Mouse (Mus musculus) midbrain, embryonic 16.5 days (tissue): ENCODE results near the gene Aldh1a2. TPM values are rescaled to one million over a fixed set of nuclear protein-coding genes. Genes with fewer than 3 reads are reported as not detected.

Source experiments
- ATAC-seq: fragments of 200-750 bp; cut with Nextera tagmentation; 2 replicates; pipeline ENCODE4 v1.8.0; 2017; ENCODE audit warnings: moderate TSS enrichment
- H3K27ac ChIP-seq: fragments of 300-500 bp; sonication (generic); 2 replicates; pipeline ENCODE4 v1.5.1; 2014; ENCODE audit warnings: mild to moderate bottlenecking, low read length, mixed read lengths
- H3K27me3 ChIP-seq: fragments of 300-500 bp; sonication (generic); 2 replicates; pipeline ENCODE4 v1.6.1; 2014; ENCODE audit warnings: low read depth, low read length, mixed read lengths; ENCODE audit not compliant: control insufficient read depth, insufficient read depth
- H3K36me3 ChIP-seq: fragments of 300-500 bp; sonication (generic); 2 replicates; pipeline ENCODE4 v1.6.1; 2014; ENCODE audit warnings: mild to moderate bottlenecking, low read length, moderate library complexity, mixed read lengths; ENCODE audit not compliant: control insufficient read depth, insufficient read depth
- H3K4me1 ChIP-seq: fragments of 300-500 bp; sonication (generic); 2 replicates; pipeline ENCODE4 v1.6.1; 2014; ENCODE audit warnings: mild to moderate bottlenecking, low read length, mixed read lengths; ENCODE audit not compliant: control insufficient read depth, insufficient read depth
- H3K4me2 ChIP-seq: fragments of 300-500 bp; sonication (generic); 2 replicates; pipeline ENCODE4 v1.6.1; 2014; ENCODE audit warnings: mild to moderate bottlenecking, low read length, mixed read lengths
- H3K4me3 ChIP-seq: fragments of 300-500 bp; sonication (generic); 2 replicates; pipeline ENCODE4 v1.5.1; 2014; ENCODE audit warnings: low read depth, mild to moderate bottlenecking, low read length, moderate library complexity, mixed read lengths
- H3K9ac ChIP-seq: fragments of 300-500 bp; sonication (generic); 2 replicates; pipeline ENCODE4 v1.6.1; 2014; ENCODE audit warnings: low read depth, low read length, mixed read lengths
- H3K9me3 ChIP-seq: fragments of 300-500 bp; sonication (generic); replicated peaks from 2 replicates; pipeline ENCODE4 v1.6.1; 2014; ENCODE audit warnings: mild to moderate bottlenecking, low read length, mixed read lengths; ENCODE audit not compliant: control insufficient read depth, poor library complexity, severe bottlenecking
- WGBS: fragments of 180-500 bp; shearing (Covaris S2); extraction: QIAGEN DNeasy Blood & Tissue Kit; methylation state at CpG from one replicate; pipeline ENCODE4 v1.1.7; 2014; 5-methylcytosine and 5-hydroxymethylcytosine counted together
- polyA plus RNA-seq: library from polyadenylated mRNA; unstranded; fragments of >200 nt; fragmentation: Nextera tagmentation; extraction: Ambion mirVana; gene quantifications from 2 replicates; pipeline ENCODE4 v1.2.1, GENCODE M21; 2015

Gene Aldh1a2
- polyA plus RNA-seq, 1 experiment from 2014 or later: 20.0 TPM

DNA sequence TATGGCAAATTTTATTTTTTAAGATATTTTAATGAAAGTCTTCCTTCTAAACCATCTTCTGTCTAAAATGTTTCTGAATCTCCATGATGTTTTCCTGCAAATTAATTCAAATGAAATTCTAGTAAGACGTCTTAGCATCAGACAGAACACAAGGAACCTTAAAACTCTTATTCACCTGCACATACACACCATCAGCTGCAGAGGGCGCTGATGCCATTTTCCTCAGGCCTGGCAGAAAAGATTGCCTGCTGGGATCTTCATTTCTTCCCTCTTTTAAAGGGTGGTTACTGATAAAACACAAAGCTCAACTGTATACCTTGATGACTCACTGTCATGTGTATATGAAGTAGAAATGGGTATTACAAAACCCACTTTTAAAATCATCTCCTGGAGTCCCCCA lies 4.7 kb upstream of the Aldh1a2 start:
- H3K36me3 ChIP-seq: no peaks in the 10 kb centered on the region
- WGBS: 8% methylated on average over 2 of the region's 2 CpGs
- H3K4me3 ChIP-seq: no peak overlapping the region
- H3K4me1 ChIP-seq: peaks cover 3% of the 10 kb centered on the region
- no peak for ATAC-seq
- H3K9me3 ChIP-seq: no peaks in the 10 kb centered on the region
- H3K9ac ChIP-seq: no peak overlapping the region
- no peak overlapping the region for H3K4me2 ChIP-seq
- H3K27me3 ChIP-seq: peaks cover 22% of the 10 kb centered on the region
- no peak overlapping the region for H3K27ac ChIP-seq

DNA sequence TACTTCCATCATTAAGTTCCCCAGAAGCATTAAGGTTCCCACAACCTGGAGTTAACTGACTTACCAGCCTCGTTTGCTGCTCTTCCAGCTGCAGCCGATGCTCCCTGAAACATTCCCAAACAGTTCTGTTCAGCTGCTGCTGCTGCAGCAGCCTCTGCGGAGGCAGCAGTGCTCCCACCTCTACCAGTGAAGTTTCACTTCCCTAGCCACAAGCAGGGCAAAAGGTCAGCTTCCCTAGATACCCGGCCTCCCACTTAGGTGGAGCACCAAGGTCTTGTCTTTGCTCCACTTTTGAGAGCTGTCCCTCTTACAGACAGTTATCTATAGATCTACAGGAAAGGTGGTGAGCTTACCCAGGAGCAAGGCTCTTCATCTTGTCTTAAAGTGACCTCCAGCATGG lies 2.0 kb upstream of the Aldh1a2 start:
- Histone ChIP-seq H3K36me3 (no peaks in the 10 kb centered on the region), H3K9me3 (no peaks in the 10 kb centered on the region), H3K4me1 (peaks cover 3% of the 10 kb centered on the region), H3K27me3 (peaks cover 27% of the 10 kb centered on the region), H3K27ac (no peak overlapping the region), H3K4me2 (no peak overlapping the region), H3K9ac (no peak overlapping the region), H3K4me3 (no peak overlapping the region)
- no peak for ATAC-seq
- 34% methylated on average over 4 of the region's 4 CpGs for WGBS

- H3K4me3 ChIP-seq: peak overlapping the region; percentile 39
- peak; percentile 36; the same call in 1 of the 2 replicates for ATAC-seq
- no peak overlapping the region for H3K9ac ChIP-seq
- no peak overlapping the region for H3K27ac ChIP-seq
- H3K9me3 ChIP-seq: no peaks in the 10 kb centered on the region
- peaks cover 3% of the 10 kb centered on the region for H3K4me1 ChIP-seq
- H3K4me2 ChIP-seq: peak overlapping the region; percentile 64
- no peaks in the 10 kb centered on the region for H3K36me3 ChIP-seq
- WGBS: under 1% methylated on average over 57 of the region's 57 CpGs
- H3K27me3 ChIP-seq: peaks cover 33% of the 10 kb centered on the region
Observed at GRCm38 (mm10) chr9:71216036-71216995, 727 bp downstream of the Aldh1a2 start.

- no peak overlapping the region for H3K4me3 ChIP-seq
- H3K9me3 ChIP-seq: no peaks in the 10 kb centered on the region
- H3K4me2 ChIP-seq: no peak overlapping the region
- WGBS: 3% methylated on average over 20 of the region's 20 CpGs
- no peaks in the 10 kb centered on the region for H3K36me3 ChIP-seq
- no peak for ATAC-seq
- no peak overlapping the region for H3K27ac ChIP-seq
- H3K9ac ChIP-seq: no peak overlapping the region
- peaks cover 33% of the 10 kb centered on the region for H3K27me3 ChIP-seq
- peaks cover 3% of the 10 kb centered on the region for H3K4me1 ChIP-seq
Observed at GRCm38 (mm10) chr9:71216996-71217792, 1.6 kb downstream of the Aldh1a2 start.

GRCm38 (mm10) chr9:71217793-71218095 lies 2.2 kb downstream of the Aldh1a2 start:
- no peak overlapping the region for H3K4me2 ChIP-seq
- peaks cover 33% of the 10 kb centered on the region for H3K27me3 ChIP-seq
- H3K4me1 ChIP-seq: peaks cover 3% of the 10 kb centered on the region
- H3K9ac ChIP-seq: no peak overlapping the region
- H3K4me3 ChIP-seq: no peak overlapping the region
- no peak for ATAC-seq
- H3K36me3 ChIP-seq: no peaks in the 10 kb centered on the region
- no peaks in the 10 kb centered on the region for H3K9me3 ChIP-seq
- H3K27ac ChIP-seq: no peak overlapping the region
- 17% methylated on average over 5 of the region's 5 CpGs for WGBS

- H3K36me3 ChIP-seq: no peaks in the 10 kb centered on the region
- no peak overlapping the region for H3K4me3 ChIP-seq
- peaks cover 26% of the 10 kb centered on the region for H3K27me3 ChIP-seq
- H3K27ac ChIP-seq: no peak overlapping the region
- no peak for ATAC-seq
- no peaks in the 10 kb centered on the region for H3K9me3 ChIP-seq
- H3K4me1 ChIP-seq: peaks cover 3% of the 10 kb centered on the region
- no peak overlapping the region for H3K9ac ChIP-seq
- no peak overlapping the region for H3K4me2 ChIP-seq
- 69% methylated on average over 4 of the region's 4 CpGs for WGBS
Observed at GRCm38 (mm10) chr9:71219161-71219560, 3.6 kb downstream of the Aldh1a2 start.

- ATAC-seq: no peak
- no peak overlapping the region for H3K4me3 ChIP-seq
- H3K4me1 ChIP-seq: peaks cover 1% of the 10 kb centered on the region
- no peak overlapping the region for H3K27ac ChIP-seq
- WGBS: 45% methylated on average over 2 of the region's 2 CpGs
- peaks cover 13% of the 10 kb centered on the region for H3K27me3 ChIP-seq
- H3K9ac ChIP-seq: no peak overlapping the region
- H3K9me3 ChIP-seq: no peaks in the 10 kb centered on the region
- H3K36me3 ChIP-seq: no peaks in the 10 kb centered on the region
- H3K4me2 ChIP-seq: no peak overlapping the region
Observed at GRCm38 (mm10) chr9:71220401-71220800, 4.8 kb downstream of the Aldh1a2 start.

DNA sequence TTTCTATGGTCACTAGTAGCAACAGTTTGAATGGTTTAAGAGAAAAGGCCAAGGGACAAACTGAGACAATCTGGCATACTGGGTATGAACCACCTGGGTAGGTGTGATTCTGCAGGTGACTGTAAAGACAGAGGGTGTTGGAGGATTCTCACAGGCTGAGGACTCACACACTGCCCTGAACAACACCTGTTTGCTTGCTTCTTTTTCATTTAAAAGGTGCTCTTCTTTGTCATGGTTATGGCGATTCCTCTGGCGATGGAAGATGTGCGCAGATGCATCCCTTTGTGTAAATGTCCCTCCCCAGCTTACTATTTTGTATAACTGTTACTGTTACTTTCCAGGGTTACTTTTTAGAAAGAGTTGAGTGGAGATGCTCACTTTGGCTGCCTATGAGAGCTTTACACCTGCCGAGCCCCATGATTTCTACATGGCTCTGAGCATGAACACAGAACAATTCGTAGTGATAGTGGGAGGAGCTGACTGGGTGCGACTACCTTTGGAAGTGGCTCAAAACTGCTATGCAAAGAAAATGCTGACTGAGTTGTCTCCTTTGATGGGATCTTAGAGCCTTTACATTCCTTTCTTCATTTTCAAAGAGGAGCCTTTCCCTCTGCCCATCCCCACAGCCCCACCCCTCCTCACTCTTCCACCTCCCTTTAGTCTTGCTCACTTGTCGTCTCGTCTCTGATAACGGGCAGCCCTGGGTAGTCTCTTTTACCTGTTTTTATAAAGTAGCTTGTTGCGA lies 11.8 kb downstream of the Aldh1a2 start:
- Histone ChIP-seq H3K27ac (no peak overlapping the region), H3K9ac (no peak overlapping the region), H3K36me3 (no peaks in the 10 kb centered on the region), H3K27me3 (peaks cover 5% of the 10 kb centered on the region), H3K4me2 (no peak overlapping the region), H3K4me1 (no peaks in the 10 kb centered on the region), H3K4me3 (no peak overlapping the region), H3K9me3 (no peaks in the 10 kb centered on the region)
- ATAC-seq: no peak
- WGBS: 27% methylated on average over 10 of the region's 10 CpGs
